Mouse (Mus musculus) kidney, postnatal 36 days (tissue): ENCODE measurements around the gene Agrn.
A peak's percentile ranks its signal among the peaks of the same experiment; 100 is the strongest.

Source experiments
- DNase-seq, 2 experiments: peaks; one replicate each; pipeline ENCODE4 v3.0.0; 2021 to 2022; ENCODE audit warnings: mixed read lengths in 2 of 2

Agrn gene

DNA sequence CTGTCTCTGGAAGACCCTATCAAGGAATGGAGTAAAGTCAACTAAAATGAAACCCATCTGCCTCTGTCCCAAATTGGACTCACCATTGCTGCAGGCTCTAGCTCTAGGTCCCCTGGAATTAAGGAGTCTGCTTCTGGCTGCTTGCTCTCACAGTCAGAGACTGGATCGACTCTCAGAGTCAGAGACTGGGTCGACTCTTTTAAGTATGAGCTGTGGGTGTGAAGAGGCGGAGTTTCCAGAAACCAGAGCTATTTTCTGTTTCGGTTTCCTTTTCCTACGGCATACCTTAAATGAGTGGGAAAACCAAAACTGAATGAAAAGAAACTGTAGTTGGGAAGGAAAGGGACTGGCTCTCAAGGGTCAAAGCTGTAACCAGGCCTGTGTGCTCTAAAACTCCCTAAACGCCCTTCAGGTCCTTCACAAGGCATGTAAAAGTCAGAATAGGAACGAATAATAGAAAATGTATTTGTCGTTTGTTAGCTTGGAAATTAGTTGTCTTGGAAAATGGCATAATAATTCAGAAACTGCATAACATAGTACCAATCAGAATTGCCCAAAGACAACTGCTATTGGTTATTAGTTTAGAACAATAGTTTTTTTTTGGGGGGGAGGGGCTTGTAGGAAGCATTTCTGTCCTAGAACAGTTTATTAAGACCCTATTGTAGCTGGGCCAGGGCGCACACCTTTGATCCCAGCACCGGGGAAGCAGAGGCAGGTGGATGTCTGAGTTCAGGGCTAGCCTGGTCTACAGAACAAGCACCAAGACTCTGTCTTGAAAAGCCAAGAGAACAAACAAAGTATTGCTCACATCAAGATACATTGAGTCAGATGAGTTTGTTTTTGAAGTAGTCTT is 3.6 kb upstream of the Agrn start, which contains the start of gene Isg15:
Isg15 (minus strand) TSS at position 196 of the 853 bp plus-strand sequence.
- DNase-seq: peak; percentile 43 to 54

- peak; percentile 95 to 97 for DNase-seq
Observed at GRCm38 (mm10) chr4:156197829-156198205, 529 bp upstream of the Agrn start.

DNA sequence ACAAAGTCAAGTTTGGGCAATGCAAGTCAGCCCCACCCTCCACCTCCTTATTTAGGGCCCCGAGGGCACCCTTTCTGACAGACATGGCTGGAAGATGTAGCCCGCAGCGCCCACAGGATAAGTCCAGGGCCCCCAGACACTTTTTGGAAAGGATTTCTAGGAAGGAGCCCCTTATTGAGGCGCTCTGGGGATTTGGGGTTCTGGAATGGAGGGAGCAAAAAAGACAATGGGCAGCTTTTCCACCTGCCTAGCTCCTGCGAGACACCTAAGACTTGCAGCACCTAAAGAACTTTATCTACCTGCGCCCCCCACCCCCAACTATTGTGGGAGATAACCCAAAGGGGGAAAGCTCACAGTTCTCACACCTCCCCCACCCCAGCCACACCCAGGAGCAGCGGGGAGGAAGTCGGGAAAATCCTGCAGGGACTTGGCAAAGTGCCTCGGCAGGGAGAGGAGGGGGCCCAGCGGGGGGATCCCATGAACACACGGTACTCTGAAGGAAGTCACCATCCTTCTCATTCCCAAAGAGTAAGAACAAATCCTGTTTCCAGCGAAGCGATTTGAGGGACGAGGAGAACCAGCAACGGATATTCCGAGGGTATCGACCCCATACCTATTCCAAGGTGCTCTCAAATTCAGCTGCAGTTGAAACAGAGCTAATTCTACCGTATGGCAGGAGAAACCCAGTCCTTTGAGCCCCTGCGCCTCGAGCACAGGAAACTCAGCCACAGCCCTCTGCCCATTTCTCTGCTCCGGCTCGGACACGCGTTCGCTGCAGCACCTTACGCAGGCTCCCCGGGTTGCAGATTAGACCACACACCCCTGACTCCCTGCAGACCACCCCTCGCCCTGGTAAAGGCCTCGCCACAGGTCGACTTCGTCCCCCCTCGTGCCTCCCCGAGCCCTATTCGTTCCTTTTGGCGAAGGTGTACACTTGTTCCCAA is 1.1 kb downstream of the Agrn start:
- DNase-seq: peak; percentile 70 to 81

GRCm38 (mm10) chr4:156194346-156194745 is 2.9 kb downstream of the Agrn start:
- no peak for DNase-seq

DNA sequence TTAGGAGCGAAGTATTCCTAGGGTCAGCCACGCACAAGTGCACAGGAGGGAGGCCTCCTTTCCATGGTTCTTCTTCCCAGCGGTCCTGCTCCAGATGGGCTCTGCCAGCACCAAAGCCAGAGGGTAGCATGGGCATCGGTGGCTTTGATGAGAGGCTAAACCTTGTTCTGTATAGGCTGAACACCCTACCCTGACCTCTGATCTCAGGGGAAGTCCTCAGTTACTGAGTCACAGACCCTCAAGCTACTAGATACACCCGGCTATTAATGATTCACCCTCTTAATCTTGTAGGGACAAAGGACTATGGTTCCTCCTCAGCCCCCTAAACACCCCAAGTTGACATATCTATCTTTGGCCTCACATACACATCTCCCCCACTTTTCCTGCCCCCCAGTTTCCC is 3.4 kb downstream of the Agrn start:
- DNase-seq: peak; percentile 20 to 42

- DNase-seq: peak; percentile 69 to 74
Observed at GRCm38 (mm10) chr4:156193200-156193590, 4.1 kb downstream of the Agrn start.

DNA sequence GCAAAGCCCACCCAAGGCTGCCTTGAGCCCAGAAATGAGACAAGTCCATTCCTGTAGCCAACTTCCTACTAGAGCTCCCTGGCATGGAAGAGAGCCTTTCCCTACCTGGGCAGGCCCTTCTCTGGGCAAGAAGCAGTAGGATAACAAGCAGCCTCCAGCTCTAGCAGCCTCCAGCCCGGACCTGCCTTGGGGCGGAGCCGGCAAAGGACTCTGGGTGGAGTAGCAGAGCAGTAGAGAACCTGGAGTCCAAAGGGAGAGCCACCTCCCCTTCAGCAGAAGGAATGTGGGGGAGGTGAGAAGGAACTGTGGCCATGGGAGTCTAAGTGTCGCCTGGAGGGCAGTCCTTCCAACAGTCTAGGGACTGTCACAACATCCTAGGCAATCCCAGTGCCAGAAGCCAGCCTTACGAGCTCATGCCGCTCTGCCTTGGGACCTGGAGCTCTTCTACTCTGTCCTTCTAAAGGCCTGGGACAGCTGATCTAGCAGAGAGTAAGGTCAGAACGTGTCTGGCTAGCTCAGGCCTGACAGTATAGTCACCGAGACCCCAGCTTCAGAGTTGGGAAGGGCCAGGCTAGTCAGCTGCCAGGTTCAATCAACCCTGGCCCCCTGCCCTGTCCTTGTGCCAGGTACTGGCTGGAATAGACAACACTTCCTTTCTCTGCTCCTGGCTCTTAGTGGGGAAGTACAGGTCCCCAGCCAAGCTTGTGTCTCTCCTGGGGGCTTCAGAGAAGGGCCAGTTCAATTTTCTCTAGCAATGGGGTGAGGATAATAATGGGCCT is 4.7 kb downstream of the Agrn start:
- peak; percentile 84 to 88 for DNase-seq

DNA sequence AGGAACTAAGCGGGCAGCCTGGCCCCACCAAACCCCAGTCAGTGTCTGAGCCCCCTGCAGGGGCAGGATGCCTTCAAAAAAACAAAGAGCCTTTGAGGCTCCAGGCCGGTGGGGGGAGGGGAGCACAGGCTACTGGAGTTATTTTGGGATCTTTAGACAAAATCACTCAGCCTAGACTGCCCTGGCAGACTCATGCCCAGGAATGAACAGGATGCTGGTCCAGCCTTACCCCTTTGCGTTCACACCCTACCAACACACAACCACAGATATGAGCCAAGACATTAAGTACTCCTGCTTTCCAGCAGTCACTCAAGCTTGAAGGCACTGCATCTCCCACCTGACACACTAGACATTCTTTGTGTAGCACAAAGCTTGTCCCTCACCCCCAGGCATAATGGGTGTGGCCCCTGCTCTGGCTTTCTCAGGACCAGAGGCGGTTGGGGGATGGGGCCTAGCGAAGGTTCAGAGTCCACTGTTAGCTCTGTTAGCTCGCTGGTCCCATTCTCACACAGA is 8.4 kb downstream of the Agrn start:
- DNase-seq: peak; percentile 74 to 85

- DNase-seq: no peak
Observed at GRCm38 (mm10) chr4:156188162-156188810, 9.0 kb downstream of the Agrn start.

DNA sequence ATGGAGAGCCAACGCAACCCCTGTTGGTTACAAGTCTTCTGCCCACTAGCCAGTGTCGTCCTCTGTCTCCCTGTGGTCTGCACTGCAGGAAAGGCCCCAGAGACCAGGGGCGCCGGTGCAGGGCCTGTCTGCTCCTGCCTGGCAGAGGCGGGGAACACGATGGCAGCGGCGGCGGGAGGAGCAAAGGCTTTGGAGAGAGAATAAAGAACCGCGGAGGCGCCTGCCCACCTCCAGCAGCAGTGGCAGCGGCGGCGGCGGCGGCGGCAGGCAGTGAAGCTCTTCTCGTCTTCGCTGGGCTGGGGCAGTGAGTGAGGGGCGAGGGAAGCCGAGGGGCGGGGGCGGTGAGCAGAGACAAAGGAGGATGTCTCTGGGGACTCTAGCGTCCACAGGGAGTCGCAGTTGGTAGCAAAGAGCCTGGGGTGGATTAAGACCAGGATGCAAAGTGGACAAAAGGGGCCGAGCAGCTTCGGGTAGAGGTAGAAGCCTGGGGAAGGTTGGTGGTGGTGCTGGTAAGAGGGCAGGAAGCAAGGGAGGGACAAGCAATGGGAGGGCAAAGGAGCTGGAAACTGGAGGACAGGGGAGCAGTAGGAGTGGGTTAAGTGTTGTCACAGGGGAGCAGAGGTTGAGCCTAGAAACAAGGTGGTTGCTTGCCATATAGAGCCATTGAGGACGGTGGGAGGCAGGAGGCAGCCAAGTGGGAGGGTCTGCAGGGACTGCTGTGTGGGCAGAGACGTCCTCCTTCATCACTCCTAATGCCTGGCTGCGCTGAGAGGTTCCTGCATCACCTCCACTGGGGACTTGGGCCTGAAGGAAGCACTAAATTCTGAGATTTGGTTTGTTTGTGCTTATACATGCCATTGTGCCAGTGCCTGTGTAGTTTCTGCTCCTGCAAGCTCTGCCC is 11.1 kb downstream of the Agrn start:
- DNase-seq: no peak

GRCm38 (mm10) chr4:156185456-156185949 is 11.8 kb downstream of the Agrn start:
- no peak for DNase-seq

DNA sequence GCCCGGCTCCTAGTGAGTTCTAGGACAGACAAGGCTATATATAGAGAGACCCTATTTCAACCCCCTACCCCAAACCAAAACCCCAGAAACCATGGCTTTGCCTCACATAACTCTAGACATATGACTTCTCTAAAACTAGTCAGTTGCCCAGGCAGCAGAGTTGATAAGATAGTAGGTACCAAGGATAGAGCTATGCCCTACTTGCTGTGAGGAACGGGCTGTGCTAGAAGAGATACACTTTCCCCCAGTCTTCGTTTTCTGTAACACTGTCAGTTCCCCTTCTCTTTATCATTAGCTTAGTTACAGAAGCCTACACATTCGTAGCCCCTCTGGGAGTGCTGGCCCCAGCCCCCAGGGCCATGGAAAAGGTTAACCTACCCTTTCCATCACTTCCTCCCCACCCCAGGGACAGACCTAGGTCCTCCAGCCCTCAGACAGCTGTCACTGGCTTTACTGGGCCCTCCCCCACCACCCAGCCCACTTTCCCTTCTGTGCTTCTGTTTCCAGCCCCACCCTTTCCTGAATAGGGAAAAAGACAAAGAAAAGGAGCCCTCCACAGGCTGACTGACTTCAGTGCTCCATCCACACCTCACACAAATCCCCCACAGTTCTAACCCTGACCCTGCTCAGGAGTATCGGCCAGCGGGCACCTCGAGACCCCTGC is 12.9 kb downstream of the Agrn start:
- peak in 1 of 2 experiments; percentile 39 for DNase-seq

DNA sequence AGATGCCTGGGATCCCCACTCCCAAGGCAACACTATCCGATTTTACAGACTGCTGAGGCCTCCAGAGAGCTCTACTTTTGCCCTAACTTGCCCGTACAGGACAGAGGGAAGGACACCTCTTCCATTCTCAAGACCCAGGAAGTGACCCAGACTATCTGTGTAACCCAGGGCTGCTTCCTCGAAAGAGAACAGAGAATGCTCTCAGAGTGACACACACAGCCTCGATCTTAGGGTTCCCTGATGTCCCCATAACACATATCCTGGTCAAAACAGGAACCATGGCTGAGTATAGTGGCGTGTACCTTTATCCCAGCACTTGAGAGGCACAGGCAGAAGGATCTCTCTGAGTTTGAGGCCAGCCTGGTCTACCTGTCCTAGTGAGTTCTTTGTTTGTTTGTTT is 13.5 kb downstream of the Agrn start:
- DNase-seq: no peak

GRCm38 (mm10) chr4:156177630-156178029 is 19.7 kb downstream of the Agrn start:
- no peak for DNase-seq

GRCm38 (mm10) chr4:156171828-156172227 is 25.5 kb downstream of the Agrn start:
- DNase-seq: no peak

- no peak for DNase-seq
Observed at GRCm38 (mm10) chr4:156169129-156169528, 28.2 kb downstream of the Agrn start.

DNA sequence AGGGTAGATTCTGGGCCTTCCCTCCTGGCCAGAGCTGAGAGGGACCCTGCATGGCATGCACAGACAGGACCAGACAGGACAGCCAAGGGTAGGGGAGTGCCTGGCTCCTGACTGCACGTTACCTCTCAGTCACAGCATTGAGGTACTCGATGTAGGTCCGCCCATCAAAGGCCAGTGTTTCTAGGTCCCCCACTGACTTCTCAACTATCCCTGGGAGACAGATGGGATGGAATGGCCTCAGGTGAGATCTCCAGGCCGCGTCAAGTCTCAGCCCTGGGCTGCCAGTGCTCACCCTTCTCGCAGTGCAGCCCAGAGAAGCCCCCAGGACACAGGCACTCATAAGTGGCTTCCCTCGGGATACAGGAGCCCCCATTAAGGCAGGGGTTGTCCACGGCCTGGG is 28.7 kb downstream of the Agrn start:
- no peak for DNase-seq

GRCm38 (mm10) chr4:156166477-156166876 is 30.8 kb downstream of the Agrn start:
- no peak for DNase-seq

- no peak for DNase-seq
Observed at GRCm38 (mm10) chr4:156154771-156155170, 42.5 kb downstream of the Agrn start.

- peak in 1 of 2 experiments; percentile 19 for DNase-seq
Observed at GRCm38 (mm10) chr4:156150887-156151286, 46.4 kb downstream of the Agrn start.
